Mouse (Mus musculus): Measurements from ENCODE around the gene Zfp618. TPM values are rescaled to one million over a fixed set of nuclear protein-coding genes. Genes with fewer than 3 reads are reported as not detected.
A peak's percentile ranks its signal among the peaks of the same experiment; 100 is the strongest.

Gene Zfp618
- polyA plus RNA-seq, 1 experiment from 2014 or later: 37.6 TPM

GRCm38 (mm10) chr4:63021034-63021700, 55.8 kb downstream of the Zfp618 start:
- Histone ChIP-seq H3K36me3 (replicated peaks) (no peaks in the 10 kb centered on the region), H3K4me1 (peaks cover 9% of the 10 kb centered on the region; the same call in 1 of the 2 replicates), H3K9ac (no peak overlapping the region), H3K27ac (no peak overlapping the region), H3K9me3 (no peaks in the 10 kb centered on the region), H3K4me3 (no peak overlapping the region), H3K4me2 (no peak overlapping the region), H3K27me3 (replicated peaks) (no peaks in the 10 kb centered on the region)
- no peak for ATAC-seq (replicated peaks)
- 88% methylated on average over 6 of the region's 6 CpGs for WGBS

GRCm38 (mm10) chr4:63023465-63023864, 58.1 kb downstream of the Zfp618 start:
- H3K36me3 ChIP-seq (replicated peaks): no peaks in the 10 kb centered on the region
- ATAC-seq (replicated peaks): no peak
- peaks cover 9% of the 10 kb centered on the region; the same call in 1 of the 2 replicates for H3K4me1 ChIP-seq
- no peak overlapping the region for H3K4me2 ChIP-seq
- H3K9me3 ChIP-seq: no peaks in the 10 kb centered on the region
- H3K4me3 ChIP-seq: no peak overlapping the region
- no peaks in the 10 kb centered on the region for H3K27me3 ChIP-seq (replicated peaks)
- no peak overlapping the region for H3K9ac ChIP-seq
- H3K27ac ChIP-seq: no peak overlapping the region
- WGBS: 94% methylated on average over 7 of the region's 7 CpGs

GRCm38 (mm10) chr4:63024098-63024497, 58.7 kb downstream of the Zfp618 start:
- H3K9me3 ChIP-seq: no peaks in the 10 kb centered on the region
- 98% methylated on average over 7 of the region's 7 CpGs for WGBS
- H3K36me3 ChIP-seq (replicated peaks): no peaks in the 10 kb centered on the region
- H3K4me3 ChIP-seq: no peak overlapping the region
- no peaks in the 10 kb centered on the region for H3K27me3 ChIP-seq (replicated peaks)
- peaks cover 9% of the 10 kb centered on the region; the same call in 1 of the 2 replicates for H3K4me1 ChIP-seq
- no peak overlapping the region for H3K27ac ChIP-seq
- no peak overlapping the region for H3K4me2 ChIP-seq
- no peak overlapping the region for H3K9ac ChIP-seq
- ATAC-seq (replicated peaks): no peak

- no peak for ATAC-seq (replicated peaks)
- H3K27ac ChIP-seq: no peak overlapping the region
- H3K4me3 ChIP-seq: no peak overlapping the region
- no peaks in the 10 kb centered on the region for H3K9me3 ChIP-seq
- 87% methylated on average over 9 of the region's 9 CpGs for WGBS
- H3K4me1 ChIP-seq: peaks cover 2% of the 10 kb centered on the region; the same call in 1 of the 2 replicates
- H3K9ac ChIP-seq: no peak overlapping the region
- H3K36me3 ChIP-seq (replicated peaks): no peaks in the 10 kb centered on the region
- no peak overlapping the region for H3K4me2 ChIP-seq
- no peaks in the 10 kb centered on the region for H3K27me3 ChIP-seq (replicated peaks)
Measured at GRCm38 (mm10) chr4:63024734-63025256, 59.4 kb downstream of the Zfp618 start.

- Histone ChIP-seq H3K27ac (no peak overlapping the region), H3K4me3 (no peak overlapping the region), H3K27me3 (replicated peaks) (no peaks in the 10 kb centered on the region), H3K9me3 (no peaks in the 10 kb centered on the region), H3K4me2 (no peak overlapping the region), H3K9ac (no peak overlapping the region), H3K36me3 (replicated peaks) (no peaks in the 10 kb centered on the region), H3K4me1 (no peaks in the 10 kb centered on the region)
- no peak for ATAC-seq (replicated peaks)
- WGBS: 94% methylated on average over 9 of the region's 9 CpGs
Measured at GRCm38 (mm10) chr4:63025306-63025705, 59.9 kb downstream of the Zfp618 start.

GRCm38 (mm10) chr4:63026286-63026685, 60.9 kb downstream of the Zfp618 start:
- Histone ChIP-seq H3K9me3 (no peaks in the 10 kb centered on the region), H3K27ac (no peak overlapping the region), H3K4me3 (no peak overlapping the region), H3K4me2 (no peak overlapping the region), H3K27me3 (replicated peaks) (no peaks in the 10 kb centered on the region), H3K9ac (no peak overlapping the region), H3K36me3 (replicated peaks) (no peaks in the 10 kb centered on the region), H3K4me1 (no peaks in the 10 kb centered on the region)
- WGBS: 93% methylated on average over 3 of the region's 3 CpGs
- no peak for ATAC-seq (replicated peaks)

GRCm38 (mm10) chr4:63027451-63027850, 62.1 kb downstream of the Zfp618 start:
- Histone ChIP-seq H3K36me3 (replicated peaks) (no peaks in the 10 kb centered on the region), H3K9ac (no peak overlapping the region), H3K4me2 (no peak overlapping the region), H3K27me3 (replicated peaks) (no peaks in the 10 kb centered on the region), H3K4me1 (no peaks in the 10 kb centered on the region), H3K9me3 (no peaks in the 10 kb centered on the region), H3K4me3 (no peak overlapping the region), H3K27ac (no peak overlapping the region)
- no peak for ATAC-seq (replicated peaks)

- ATAC-seq (replicated peaks): no peak
- Histone ChIP-seq H3K4me2 (no peak overlapping the region), H3K27me3 (replicated peaks) (no peaks in the 10 kb centered on the region), H3K9ac (no peak overlapping the region), H3K27ac (no peak overlapping the region), H3K36me3 (replicated peaks) (no peaks in the 10 kb centered on the region), H3K4me1 (peaks cover 15% of the 10 kb centered on the region), H3K4me3 (no peak overlapping the region), H3K9me3 (no peaks in the 10 kb centered on the region)
- 28% methylated on average over 5 of the region's 5 CpGs for WGBS
Measured at GRCm38 (mm10) chr4:63030157-63030556, 64.8 kb downstream of the Zfp618 start.

GRCm38 (mm10) chr4:63031240-63031639, 65.9 kb downstream of the Zfp618 start:
- no peaks in the 10 kb centered on the region for H3K36me3 ChIP-seq (replicated peaks)
- ATAC-seq (replicated peaks): no peak
- H3K4me3 ChIP-seq: no peak overlapping the region
- 46% methylated on average over 4 of the region's 4 CpGs for WGBS
- no peaks in the 10 kb centered on the region for H3K27me3 ChIP-seq (replicated peaks)
- H3K9ac ChIP-seq: no peak overlapping the region
- H3K4me2 ChIP-seq: no peak overlapping the region
- H3K4me1 ChIP-seq: peaks cover 15% of the 10 kb centered on the region
- no peaks in the 10 kb centered on the region for H3K9me3 ChIP-seq
- no peak overlapping the region for H3K27ac ChIP-seq

GRCm38 (mm10) chr4:63032581-63033006, 67.2 kb downstream of the Zfp618 start:
- Histone ChIP-seq H3K4me1 (peaks cover 15% of the 10 kb centered on the region), H3K9me3 (no peaks in the 10 kb centered on the region), H3K4me3 (no peak overlapping the region), H3K9ac (no peak overlapping the region), H3K36me3 (replicated peaks) (no peaks in the 10 kb centered on the region), H3K27me3 (replicated peaks) (no peaks in the 10 kb centered on the region), H3K4me2 (no peak overlapping the region), H3K27ac (no peak overlapping the region)
- WGBS: 76% methylated on average over 9 of the region's 9 CpGs
- ATAC-seq (replicated peaks): no peak

GRCm38 (mm10) chr4:63033724-63034123, 68.4 kb downstream of the Zfp618 start:
- WGBS: 14% methylated on average over 5 of the region's 5 CpGs
- H3K9ac ChIP-seq: no peak overlapping the region
- H3K9me3 ChIP-seq: no peaks in the 10 kb centered on the region
- H3K27me3 ChIP-seq (replicated peaks): no peaks in the 10 kb centered on the region
- 0 out of 2 replicates have a peak overlapping the region, but pooled peaks have one; percentile 18 for H3K27ac ChIP-seq
- H3K4me1 ChIP-seq: peaks cover 15% of the 10 kb centered on the region
- H3K36me3 ChIP-seq (replicated peaks): no peaks in the 10 kb centered on the region
- H3K4me3 ChIP-seq: no peak overlapping the region
- ATAC-seq (replicated peaks): peak; percentile 40; the same call in 1 of the 2 replicates
- no peak overlapping the region for H3K4me2 ChIP-seq

- peaks cover 15% of the 10 kb centered on the region for H3K4me1 ChIP-seq
- no peaks in the 10 kb centered on the region for H3K9me3 ChIP-seq
- no peak overlapping the region for H3K27ac ChIP-seq
- H3K9ac ChIP-seq: no peak overlapping the region
- H3K27me3 ChIP-seq (replicated peaks): no peaks in the 10 kb centered on the region
- no peak overlapping the region for H3K4me2 ChIP-seq
- WGBS: 86% methylated on average over 7 of the region's 7 CpGs
- no peak overlapping the region for H3K4me3 ChIP-seq
- 0 out of 2 replicates have a peak, but pooled peaks cover 2% of the 10 kb centered on the region for H3K36me3 ChIP-seq (replicated peaks)
- ATAC-seq (replicated peaks): no peak
Measured at GRCm38 (mm10) chr4:63035991-63036390, 70.6 kb downstream of the Zfp618 start.

GRCm38 (mm10) chr4:63036790-63037189, 71.4 kb downstream of the Zfp618 start:
- H3K4me2 ChIP-seq: no peak overlapping the region
- 0 out of 2 replicates have a peak, but pooled peaks cover 2% of the 10 kb centered on the region for H3K36me3 ChIP-seq (replicated peaks)
- H3K27me3 ChIP-seq (replicated peaks): no peaks in the 10 kb centered on the region
- no peak overlapping the region for H3K4me3 ChIP-seq
- no peak overlapping the region for H3K9ac ChIP-seq
- H3K9me3 ChIP-seq: no peaks in the 10 kb centered on the region
- 97% methylated on average over 5 of the region's 5 CpGs for WGBS
- H3K4me1 ChIP-seq: peaks cover 15% of the 10 kb centered on the region
- H3K27ac ChIP-seq: no peak overlapping the region
- ATAC-seq (replicated peaks): no peak
